ENCODE assay signal across 12 mouse cellular contexts in genomic region chr11:69028805-69029204, GRCm38 (mm10). TPM values are rescaled to one million over a fixed set of nuclear protein-coding genes. Genes with fewer than 3 reads are reported as not detected.
DNase-seq lines count a peak whose midpoint lies in the region; ATAC-seq and TF ChIP-seq lines count a peak whose summit lies in the region.
"Had no signal": no experiment of that assay in that cellular context is flagged by ENCODE, and none has a peak within 500 bp of the region (broad histone marks: within the 10 kb centered on the region; RNA-seq: fewer than 3 reads in every experiment).

No protein-coding gene starts in this region.

- TF ChIP-seq CTCF in intestine, postnatal 0 days (IDR thresholded peaks at IDR 0.05; ENCODE audit: low read depth): peak; percentile 60
- peak; percentile 15 to 67; a peak in 3 of 4 replicates for TF ChIP-seq CTCF in CH12.LX (conservative IDR thresholded peaks at IDR 0.05 in 1 of 2, IDR thresholded peaks at IDR 0.05 in 1 of 2; ENCODE audit: low read depth in 2 of 2, low read length in 2 of 2)

- no peak overlapping the region for H3K27ac ChIP-seq in intestine, postnatal 0 days (ENCODE audit: low read depth, low read length)
- no peak overlapping the region for H3K27ac ChIP-seq in intestine, embryonic 15.5 days
- H3K27ac ChIP-seq in CH12.LX (ENCODE audit: insufficient read depth, low read depth): no peak overlapping the region
- no peak overlapping the region for H3K27ac ChIP-seq in liver, embryonic 16.5 days (ENCODE audit: low read length)
- H3K27ac ChIP-seq in hindbrain, embryonic 13.5 days: no peak overlapping the region

- in situ Hi-C loops in CH12.LX (cut with MboI; ENCODE audit: low pct_ligation_motif_present, low pct_unique_long_range_greater_than_20kb, low sequenced_read_pairs): no loop called here

- dilution Hi-C loops in CH12.LX (cut with MboI; ENCODE audit: extremely low pct_ligation_motif_present, extremely low pct_unique_long_range_greater_than_20kb, low sequenced_read_pairs): no loop called here

- no peaks in the 10 kb centered on the region for H3K27me3 ChIP-seq in intestine, postnatal 0 days (replicated peaks; ENCODE audit: control insufficient read depth, insufficient read depth, low read length)
- no peaks in the 10 kb centered on the region for H3K27me3 ChIP-seq in intestine, embryonic 15.5 days (replicated peaks)
- H3K27me3 ChIP-seq in CH12.LX (replicated peaks): no peaks in the 10 kb centered on the region
- H3K27me3 ChIP-seq in liver, embryonic 16.5 days (ENCODE audit: control insufficient read depth, insufficient read depth, low read depth, low read length): no peaks in the 10 kb centered on the region
- H3K27me3 ChIP-seq in hindbrain, embryonic 13.5 days: no peaks in the 10 kb centered on the region

- 0 out of 2 replicates have a peak, but pooled peaks have one; percentile 45 for ATAC-seq in intestine, postnatal 0 days
- ATAC-seq in intestine, embryonic 15.5 days: no peak
- ATAC-seq in liver, embryonic 16.5 days (ENCODE audit: low read depth): peak; percentile 47; the same call in 1 of the 2 replicates
- no peak for ATAC-seq in hindbrain, embryonic 13.5 days (ENCODE audit: low FRiP score)
- no peak for ATAC-seq in frontal cortex, adult (ENCODE audit: low TSS enrichment)

- no peak overlapping the region for H3K4me3 ChIP-seq in intestine, postnatal 0 days (ENCODE audit: low read depth, low read length)
- no peak overlapping the region for H3K4me3 ChIP-seq in intestine, embryonic 15.5 days (replicated peaks)
- no peak overlapping the region for H3K4me3 ChIP-seq in CH12.LX (replicated peaks in 1 of 3; ENCODE audit: low read depth in 2 of 3, low read length in 2 of 3, poor library complexity in 1 of 3)
- H3K4me3 ChIP-seq in liver, embryonic 16.5 days (ENCODE audit: low read depth, low read length): no peak overlapping the region
- no peak overlapping the region for H3K4me3 ChIP-seq in hindbrain, embryonic 13.5 days

- H3K9ac ChIP-seq in intestine, postnatal 0 days (ENCODE audit: low read depth, low read length): no peak overlapping the region
- H3K9ac ChIP-seq in intestine, embryonic 15.5 days: no peak overlapping the region
- no peak overlapping the region for H3K9ac ChIP-seq in CH12.LX (ENCODE audit: insufficient read depth, low read depth)
- no peak overlapping the region for H3K9ac ChIP-seq in liver, embryonic 16.5 days (ENCODE audit: low read depth, low read length)
- no peak overlapping the region for H3K9ac ChIP-seq in hindbrain, embryonic 13.5 days

- no peak for TF ChIP-seq EP300 in CH12.LX (IDR thresholded peaks at IDR 0.05; ENCODE audit: low read length)

- no peak for TF ChIP-seq POLR2A in CH12.LX (IDR thresholded peaks at IDR 0.05; ENCODE audit: low read depth, low read length)

- no peaks in the 10 kb centered on the region for H3K79me2 ChIP-seq in CH12.LX (replicated peaks; ENCODE audit: control insufficient read depth, extremely low read depth, insufficient read depth, poor library complexity, severe bottlenecking)

- peak; percentile 53 for TF ChIP-seq RAD21 in CH12.LX (IDR thresholded peaks at IDR 0.05; ENCODE audit: low read depth, low read length)

- peaks cover 81% of the 10 kb centered on the region for H3K36me3 ChIP-seq in intestine, postnatal 0 days (ENCODE audit: control insufficient read depth, insufficient read depth)
- H3K36me3 ChIP-seq in intestine, embryonic 15.5 days: peaks cover 56% of the 10 kb centered on the region
- H3K36me3 ChIP-seq in CH12.LX (replicated peaks in 1 of 2; ENCODE audit: control insufficient read depth in 1 of 2, insufficient read depth in 1 of 2, low read length in 1 of 2): peaks cover 85 to 98% of the 10 kb centered on the region in 2 experiments
- H3K36me3 ChIP-seq in liver, embryonic 16.5 days (ENCODE audit: control insufficient read depth, insufficient read depth): peaks cover 63% of the 10 kb centered on the region
- peaks cover 97% of the 10 kb centered on the region for H3K36me3 ChIP-seq in hindbrain, embryonic 13.5 days

- no peaks in the 10 kb centered on the region for H3K9me3 ChIP-seq in intestine, postnatal 0 days (ENCODE audit: control insufficient read depth)
- H3K9me3 ChIP-seq in intestine, embryonic 15.5 days: no peaks in the 10 kb centered on the region
- no peaks in the 10 kb centered on the region for H3K9me3 ChIP-seq in CH12.LX (replicated peaks; ENCODE audit: low read length)
- H3K9me3 ChIP-seq in liver, embryonic 16.5 days (replicated peaks; ENCODE audit: control insufficient read depth, low read length): no peaks in the 10 kb centered on the region
- no peaks in the 10 kb centered on the region for H3K9me3 ChIP-seq in hindbrain, embryonic 13.5 days

- no peak overlapping the region for H3K4me2 ChIP-seq in intestine, postnatal 0 days (replicated peaks; ENCODE audit: low read depth)
- no peak overlapping the region for H3K4me2 ChIP-seq in intestine, embryonic 15.5 days (replicated peaks)
- H3K4me2 ChIP-seq in CH12.LX (ENCODE audit: insufficient read depth, low read depth, poor library complexity, severe bottlenecking): no peak overlapping the region
- H3K4me2 ChIP-seq in liver, embryonic 16.5 days (ENCODE audit: low read depth, low read length): no peak overlapping the region
- no peak overlapping the region for H3K4me2 ChIP-seq in hindbrain, embryonic 13.5 days
- H3K4me2 ChIP-seq: midbrain, embryonic 11.5 days had no signal

- DNase-seq in CH12.LX (ENCODE audit: extremely low read depth) (no peak), NIH3T3 (ENCODE audit: low read depth) (peak; percentile 49)
- DNase-seq: cerebellum, adult 11 months; heart, adult 11 months; right cerebral cortex, postnatal 4 days had no signal

- no peaks in the 10 kb centered on the region for H3K4me1 ChIP-seq in intestine, postnatal 0 days (replicated peaks; ENCODE audit: control insufficient read depth, insufficient read depth, low read length)
- no peaks in the 10 kb centered on the region for H3K4me1 ChIP-seq in intestine, embryonic 15.5 days (replicated peaks)
- H3K4me1 ChIP-seq in CH12.LX (ENCODE audit: control insufficient read depth in 1 of 2, insufficient read depth in 2 of 2): no peaks in the 10 kb centered on the region
- no peaks in the 10 kb centered on the region for H3K4me1 ChIP-seq in liver, embryonic 16.5 days (ENCODE audit: control insufficient read depth, low read depth, low read length)
- H3K4me1 ChIP-seq in hindbrain, embryonic 13.5 days (replicated peaks): no peaks in the 10 kb centered on the region

- WGBS in intestine, postnatal 0 days: 72% methylated on average over 2 of the region's 2 CpGs
- 73% methylated on average over 2 of the region's 2 CpGs for WGBS in intestine, embryonic 15.5 days
- 59% methylated on average over 2 of the region's 2 CpGs for WGBS in liver, embryonic 16.5 days (ENCODE audit: insufficient replicate concordance)
- WGBS in hindbrain, embryonic 13.5 days: 78% methylated on average over 2 of the region's 2 CpGs

TF ChIP-seq in CH12.LX, 34 proteins besides CTCF, POLR2A, EP300 and RAD21:
- TF ChIP-seq USF1 (IDR thresholded peaks at IDR 0.05; ENCODE audit: low read depth, low read length): no peak

RNA-seq across cellular contexts. Expression of gene Ctc1, which starts 13.1 kb away (rescaled TPM):
- 9.4 and 10.7 TPM in 2 replicates for polyA plus RNA-seq in intestine, postnatal 0 days (2015; fragmentation: Nextera tagmentation; extraction: Ambion mirVana)
- 35.1 and 38.6 TPM in 2 replicates for polyA plus RNA-seq in intestine, embryonic 15.5 days (2015; fragmentation: Nextera tagmentation; extraction: Ambion mirVana)
- total RNA-seq in CH12.LX (2012; rRNA removed) (40.1 and 44.8 TPM in 2 replicates), CH12.LX (2014; rRNA removed) (20.5 and 22.7 TPM in 2 replicates)
- polyA plus RNA-seq in CH12.LX (2012; ENCODE audit: insufficient read length, low read depth): 44.1 and 69.8 TPM in 2 replicates
- 17.2 and 23.0 TPM in 2 replicates for polyA plus RNA-seq in liver, embryonic 16.5 days (2015; fragmentation: Nextera tagmentation; extraction: Ambion mirVana)
- polyA plus RNA-seq in hindbrain, embryonic 13.5 days (2015; fragmentation: Nextera tagmentation; extraction: Ambion mirVana): 49.4 and 49.9 TPM in 2 replicates

RNA-seq across cellular contexts. Expression of gene Aurkb, which starts 16.6 kb away (rescaled TPM):
- 24.3 and 26.2 TPM in 2 replicates for polyA plus RNA-seq in intestine, postnatal 0 days (2015; fragmentation: Nextera tagmentation; extraction: Ambion mirVana)
- polyA plus RNA-seq in intestine, embryonic 15.5 days (2015; fragmentation: Nextera tagmentation; extraction: Ambion mirVana): 133 and 135 TPM in 2 replicates
- 170 and 177 TPM in 2 replicates for total RNA-seq in CH12.LX (2012; rRNA removed)
- total RNA-seq in CH12.LX (2014; rRNA removed): 181 and 190 TPM in 2 replicates
- polyA plus RNA-seq in CH12.LX (2012; ENCODE audit: insufficient read length, low read depth): 178 and 200 TPM in 2 replicates
- polyA plus RNA-seq in liver, embryonic 16.5 days (2015; fragmentation: Nextera tagmentation; extraction: Ambion mirVana): 101 and 107 TPM in 2 replicates
- polyA plus RNA-seq in hindbrain, embryonic 13.5 days (2015; fragmentation: Nextera tagmentation; extraction: Ambion mirVana): 31.7 and 34.2 TPM in 2 replicates
- total RNA-seq: layer of hippocampus, adult 18-20 months had no signal

RNA-seq across cellular contexts. Expression of gene Pfas, which starts 20.5 kb away (rescaled TPM):
- 6.4 and 7.2 TPM in 2 replicates for polyA plus RNA-seq in intestine, postnatal 0 days (2015; fragmentation: Nextera tagmentation; extraction: Ambion mirVana)
- 29.7 and 32.1 TPM in 2 replicates for polyA plus RNA-seq in intestine, embryonic 15.5 days (2015; fragmentation: Nextera tagmentation; extraction: Ambion mirVana)
- total RNA-seq in CH12.LX (2012; rRNA removed): 110 and 132 TPM in 2 replicates
- 61.9 and 65.0 TPM in 2 replicates for total RNA-seq in CH12.LX (2014; rRNA removed)
- polyA plus RNA-seq in CH12.LX (2012; ENCODE audit: insufficient read length, low read depth): 66.5 and 72.9 TPM in 2 replicates
- polyA plus RNA-seq in liver, embryonic 16.5 days (2015; fragmentation: Nextera tagmentation; extraction: Ambion mirVana): 13.7 and 15.4 TPM in 2 replicates
- 19.1 and 20.4 TPM in 2 replicates for polyA plus RNA-seq in hindbrain, embryonic 13.5 days (2015; fragmentation: Nextera tagmentation; extraction: Ambion mirVana)

RNA-seq across cellular contexts. Expression of gene Borcs6, which starts 30.7 kb away (rescaled TPM):
- 13.4 and 13.8 TPM in 2 replicates for polyA plus RNA-seq in intestine, postnatal 0 days (2015; fragmentation: Nextera tagmentation; extraction: Ambion mirVana)
- polyA plus RNA-seq in intestine, embryonic 15.5 days (2015; fragmentation: Nextera tagmentation; extraction: Ambion mirVana): 8.6 and 8.9 TPM in 2 replicates
- total RNA-seq in CH12.LX (2012; rRNA removed) (9.7 and 11.1 TPM in 2 replicates), CH12.LX (2014; rRNA removed) (5.1 and 7.3 TPM in 2 replicates)
- 5.4 and 6.2 TPM in 2 replicates for polyA plus RNA-seq in CH12.LX (2012; ENCODE audit: insufficient read length, low read depth)
- 3.1 and 3.6 TPM in 2 replicates for polyA plus RNA-seq in liver, embryonic 16.5 days (2015; fragmentation: Nextera tagmentation; extraction: Ambion mirVana)
- polyA plus RNA-seq in hindbrain, embryonic 13.5 days (2015; fragmentation: Nextera tagmentation; extraction: Ambion mirVana): 13.4 and 15.2 TPM in 2 replicates

RNA-seq across cellular contexts. Expression of gene Tmem107, which starts 41.8 kb away (rescaled TPM):
- 14.5 TPM in 2 replicates for polyA plus RNA-seq in intestine, postnatal 0 days (2015; fragmentation: Nextera tagmentation; extraction: Ambion mirVana)
- 43.7 and 47.6 TPM in 2 replicates for polyA plus RNA-seq in intestine, embryonic 15.5 days (2015; fragmentation: Nextera tagmentation; extraction: Ambion mirVana)
- total RNA-seq in CH12.LX (2012; rRNA removed) (24.4 and 30.1 TPM in 2 replicates), CH12.LX (2014; rRNA removed) (20.3 and 31.3 TPM in 2 replicates)
- 13.4 and 22.6 TPM in 2 replicates for polyA plus RNA-seq in CH12.LX (2012; ENCODE audit: insufficient read length, low read depth)
- 20.2 and 21.7 TPM in 2 replicates for polyA plus RNA-seq in liver, embryonic 16.5 days (2015; fragmentation: Nextera tagmentation; extraction: Ambion mirVana)
- 28.7 and 41.0 TPM in 2 replicates for polyA plus RNA-seq in hindbrain, embryonic 13.5 days (2015; fragmentation: Nextera tagmentation; extraction: Ambion mirVana)

Comparison
In these comparisons a context has a peak if more than half of its experiments do, and no peak if none do; other contexts are left out.
1. ATAC-seq: peak in intestine, postnatal 0 days (single experiment) and liver, embryonic 16.5 days (single experiment); none in intestine, embryonic 15.5 days (single experiment), hindbrain, embryonic 13.5 days (single experiment) and frontal cortex, adult (single experiment).